Mouse (Mus musculus): ENCODE measurements around the gene Gm21987. TPM values are rescaled to one million over a fixed set of nuclear protein-coding genes. Genes with fewer than 3 reads are reported as not detected.

Gene Gm21987
- polyA plus RNA-seq, 1 experiment: not detected

DNA sequence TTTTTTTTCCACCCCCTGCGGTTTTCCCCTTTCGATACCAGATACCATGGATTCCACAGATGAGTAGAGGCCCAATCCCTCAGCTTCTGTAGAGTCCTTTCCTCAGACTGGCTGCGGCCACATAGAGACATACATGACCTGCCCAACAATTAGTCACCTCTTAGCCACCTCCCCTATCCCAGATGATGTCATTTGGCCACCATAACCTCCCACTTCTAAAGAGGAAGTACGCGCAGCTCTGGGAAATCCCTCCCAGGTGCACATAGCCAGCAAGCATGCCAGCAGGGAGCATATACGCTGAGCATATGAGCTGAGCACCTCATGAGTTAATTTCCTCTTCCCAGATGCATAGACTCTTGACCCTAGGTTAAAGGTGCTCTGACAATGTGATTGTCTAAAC lies 59.9 kb downstream of the Gm21987 start:
- Histone ChIP-seq H3K4me1 (replicated peaks; ENCODE audit: control insufficient read depth, insufficient read depth, low read length) (peaks cover 9% of the 10 kb centered on the region), H3K27ac (ENCODE audit: control insufficient read depth, insufficient read depth, low read length) (no peak overlapping the region), H3K4me3 (ENCODE audit: control insufficient read depth, insufficient read depth, low read length) (no peak overlapping the region), H3K27me3 (ENCODE audit: control insufficient read depth, insufficient read depth, low read length) (no peaks in the 10 kb centered on the region), H3K36me3 (ENCODE audit: control insufficient read depth, insufficient read depth, low read length) (no peaks in the 10 kb centered on the region)
- no peak for TF ChIP-seq POLR2A (IDR thresholded peaks at IDR 0.05; ENCODE audit: control insufficient read depth, extremely low read depth, insufficient read depth, low read length, poor library complexity)
- no peak for TF ChIP-seq CTCF (IDR thresholded peaks at IDR 0.05; ENCODE audit: borderline replicate concordance, control insufficient read depth, extremely low read depth, insufficient read depth, low read length, poor library complexity)
- DNase-seq: no peak
- 72% methylated on average over 6 of the region's 6 CpGs for WGBS

DNA sequence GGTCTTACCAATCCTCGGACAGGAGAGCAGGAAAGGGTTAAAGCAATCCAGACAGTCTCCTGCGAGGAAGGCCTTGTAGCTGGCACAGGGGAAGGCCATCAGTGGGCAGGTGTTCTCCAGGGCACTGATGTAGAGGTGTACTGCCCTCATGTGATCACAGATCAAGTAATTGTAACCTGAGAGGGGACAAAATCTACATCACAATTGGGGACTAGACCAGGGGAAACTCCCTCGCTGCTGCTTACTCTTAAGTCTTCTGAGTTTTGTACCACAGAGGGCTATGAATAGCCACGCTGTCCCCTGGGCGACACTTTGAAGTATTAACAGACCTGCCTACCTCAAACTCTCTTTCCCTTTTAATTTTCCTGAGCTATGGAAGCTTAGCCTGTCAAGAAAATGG lies 60.7 kb downstream of the Gm21987 start:
- Histone ChIP-seq H3K27me3 (ENCODE audit: control insufficient read depth, insufficient read depth, low read length) (no peaks in the 10 kb centered on the region), H3K4me3 (ENCODE audit: control insufficient read depth, insufficient read depth, low read length) (no peak overlapping the region), H3K36me3 (ENCODE audit: control insufficient read depth, insufficient read depth, low read length) (no peaks in the 10 kb centered on the region), H3K4me1 (replicated peaks; ENCODE audit: control insufficient read depth, insufficient read depth, low read length) (peaks cover 9% of the 10 kb centered on the region), H3K27ac (ENCODE audit: control insufficient read depth, insufficient read depth, low read length) (no peak overlapping the region)
- DNase-seq: no peak
- WGBS: 70% methylated on average over 5 of the region's 5 CpGs
- TF ChIP-seq POLR2A (IDR thresholded peaks at IDR 0.05; ENCODE audit: control insufficient read depth, extremely low read depth, insufficient read depth, low read length, poor library complexity) (no peak), CTCF (IDR thresholded peaks at IDR 0.05; ENCODE audit: borderline replicate concordance, control insufficient read depth, extremely low read depth, insufficient read depth, low read length, poor library complexity) (no peak)

DNA sequence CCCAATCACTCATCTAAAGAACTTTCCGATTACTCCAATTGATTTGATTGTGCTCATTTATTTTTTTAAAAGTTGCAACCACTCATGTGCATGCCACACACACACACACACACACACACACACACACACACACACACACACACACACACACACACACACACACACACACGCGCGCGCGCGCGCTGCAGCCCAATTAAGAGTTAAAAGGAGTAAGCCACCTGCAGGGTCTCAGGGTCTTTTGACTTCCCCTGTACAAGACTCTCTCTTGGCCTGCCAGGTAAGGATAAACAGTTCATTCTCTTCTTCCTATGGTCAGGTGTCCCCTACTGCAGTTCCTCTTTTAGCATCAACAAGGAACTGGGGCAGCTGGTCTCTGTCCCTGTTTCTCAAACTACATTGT lies 61.6 kb downstream of the Gm21987 start:
- Histone ChIP-seq H3K27me3 (ENCODE audit: control insufficient read depth, insufficient read depth, low read length) (no peaks in the 10 kb centered on the region), H3K27ac (ENCODE audit: control insufficient read depth, insufficient read depth, low read length) (no peak overlapping the region), H3K4me3 (ENCODE audit: control insufficient read depth, insufficient read depth, low read length) (no peak overlapping the region), H3K36me3 (ENCODE audit: control insufficient read depth, insufficient read depth, low read length) (no peaks in the 10 kb centered on the region), H3K4me1 (replicated peaks; ENCODE audit: control insufficient read depth, insufficient read depth, low read length) (peaks cover 7% of the 10 kb centered on the region)
- no peak for TF ChIP-seq POLR2A (IDR thresholded peaks at IDR 0.05; ENCODE audit: control insufficient read depth, extremely low read depth, insufficient read depth, low read length, poor library complexity)
- no peak for TF ChIP-seq CTCF (IDR thresholded peaks at IDR 0.05; ENCODE audit: borderline replicate concordance, control insufficient read depth, extremely low read depth, insufficient read depth, low read length, poor library complexity)
- no peak for DNase-seq
- WGBS: 95% methylated on average over 8 of the region's 8 CpGs

Other genes starting within 250 kb of the Gm21987 start
- gene Nr1i2, start 52.2 kb upstream of the Gm21987 start, polyA plus RNA-seq (2012; rRNA removed): 0.16 and 0.19 TPM in 2 replicates
- 0.05 and 0.12 TPM in 2 replicates for gene Maats1, start 4.9 kb upstream of the Gm21987 start, polyA plus RNA-seq (2012; rRNA removed)
- gene Cox17, start within 50 bp of the Gm21987 start, polyA plus RNA-seq (2012; rRNA removed): 61.0 and 68.7 TPM in 2 replicates
- gene Popdc2, start 15.2 kb downstream of the Gm21987 start, polyA plus RNA-seq (2012; rRNA removed): 3.1 and 33.2 TPM in 2 replicates
- 4.1 and 5.5 TPM in 2 replicates for gene Pla1a, start 86.1 kb downstream of the Gm21987 start, polyA plus RNA-seq (2012; rRNA removed)
- gene Adprh, start 105.7 kb downstream of the Gm21987 start, polyA plus RNA-seq (2012; rRNA removed): 49.8 and 54.2 TPM in 2 replicates
- gene Cd80, start 108.5 kb downstream of the Gm21987 start, polyA plus RNA-seq (2012; rRNA removed): 3.5 and 5.2 TPM in 2 replicates
- gene Timmdc1, start 175.6 kb downstream of the Gm21987 start, polyA plus RNA-seq (2012; rRNA removed): 25.0 and 30.7 TPM in 2 replicates
- gene Poglut1, start 203.2 kb downstream of the Gm21987 start, polyA plus RNA-seq (2012; rRNA removed): 27.6 and 34.8 TPM in 2 replicates
- gene Tmem39a, start 211.7 kb downstream of the Gm21987 start, polyA plus RNA-seq (2012; rRNA removed): 96.9 and 126 TPM in 2 replicates